Mouse (Mus musculus) regulatory T cell (primary cell): ENCODE measurements around the gene Kif11.

Experiments
- in situ Hi-C: fragments of 300-600 bp; cut with MboI, MseI; formaldehyde crosslinking; loops from one replicate; pipeline ENCODE4 v1.15.1; 2025; ENCODE audit warnings: high pct_unique_total_duplicates

Gene Kif11

GRCm38 (mm10) chr19:37377404-37377990, 1.3 kb downstream of the Kif11 start:
- in situ Hi-C loops = loop anchor here (5.0 kb wide), 1 partner anchor 460 kb away; the partner anchor contains the start of gene Fgfbp3

DNA sequence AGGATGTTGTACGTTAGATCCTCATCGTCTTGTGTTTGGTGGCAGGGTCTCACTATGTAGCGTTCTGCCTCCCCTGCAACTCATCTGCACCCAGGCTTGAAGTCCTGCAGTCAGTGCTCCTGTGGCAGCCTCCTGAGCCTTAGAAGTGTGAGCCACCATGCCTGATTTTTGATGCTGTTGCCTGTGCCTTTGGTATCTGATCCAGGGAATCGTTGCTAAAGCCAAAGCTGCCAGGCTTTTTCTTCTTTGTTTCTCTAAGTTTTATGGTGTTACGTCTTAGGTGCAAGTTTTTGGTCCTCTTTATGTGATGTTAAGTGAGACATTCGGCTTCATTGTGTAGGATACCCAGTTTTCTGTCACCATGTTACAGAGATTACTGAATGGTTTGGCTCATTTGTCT, 2.6 kb downstream of the Kif11 start:
- in situ Hi-C loops = loop anchor here (5.0 kb wide), 1 partner anchor 462 kb away; the partner anchor contains the start of gene Fgfbp3

- in situ Hi-C loops = no loop called here
These were observed 9.9 kb downstream of the Kif11 start for GRCm38 (mm10) chr19:37386126-37386525.

DNA sequence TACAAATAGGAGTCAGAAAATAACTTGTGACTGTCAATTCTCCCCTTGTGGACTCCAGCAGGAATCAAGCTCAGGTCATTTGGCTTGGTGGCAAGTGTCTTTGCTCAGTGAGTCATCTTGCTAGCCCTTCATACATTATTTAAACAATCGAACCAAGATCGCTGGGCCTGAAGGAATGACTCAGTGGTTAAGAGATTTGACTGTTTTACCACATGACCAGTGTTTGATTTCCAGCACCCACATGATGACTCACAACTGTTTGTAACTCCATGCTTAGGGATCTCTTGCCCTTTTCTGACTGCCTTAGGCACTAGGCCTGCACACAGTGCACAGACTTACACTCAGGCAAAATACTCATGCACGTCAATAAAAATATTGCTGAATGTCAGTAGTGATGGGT, 15.7 kb downstream of the Kif11 start:
- in situ Hi-C loops = no loop called here

GRCm38 (mm10) chr19:37396279-37396678, 20.1 kb downstream of the Kif11 start:
- in situ Hi-C loops = no loop called here

GRCm38 (mm10) chr19:37400936-37401335, 24.7 kb downstream of the Kif11 start:
- in situ Hi-C loops = loop anchor here (5.0 to 25.0 kb wide), 2 partner anchors 529 to 1536 kb away; partner anchors contain the start of gene Hells

- in situ Hi-C loops = loop anchor here (5.0 to 25.0 kb wide), 2 partner anchors 124 to 1519 kb away; partner anchors contain the start of gene Hells
These were observed 42.1 kb downstream of the Kif11 start for GRCm38 (mm10) chr19:37418294-37418693.

- in situ Hi-C loops = loop anchor here (5.0 to 25.0 kb wide), 2 partner anchors 123 to 1518 kb away; partner anchors contain the start of gene Hells
These were observed 43.4 kb downstream of the Kif11 start for GRCm38 (mm10) chr19:37419613-37420012.

GRCm38 (mm10) chr19:37428589-37428988, 52.4 kb downstream of the Kif11 start:
- in situ Hi-C loops = loop anchor here (5.0 kb wide), 1 partner anchor 94 kb away; no protein-coding TSS in a partner anchor

GRCm38 (mm10) chr19:37431139-37431756, 55.0 kb downstream of the Kif11 start:
- in situ Hi-C loops = no loop called here

DNA sequence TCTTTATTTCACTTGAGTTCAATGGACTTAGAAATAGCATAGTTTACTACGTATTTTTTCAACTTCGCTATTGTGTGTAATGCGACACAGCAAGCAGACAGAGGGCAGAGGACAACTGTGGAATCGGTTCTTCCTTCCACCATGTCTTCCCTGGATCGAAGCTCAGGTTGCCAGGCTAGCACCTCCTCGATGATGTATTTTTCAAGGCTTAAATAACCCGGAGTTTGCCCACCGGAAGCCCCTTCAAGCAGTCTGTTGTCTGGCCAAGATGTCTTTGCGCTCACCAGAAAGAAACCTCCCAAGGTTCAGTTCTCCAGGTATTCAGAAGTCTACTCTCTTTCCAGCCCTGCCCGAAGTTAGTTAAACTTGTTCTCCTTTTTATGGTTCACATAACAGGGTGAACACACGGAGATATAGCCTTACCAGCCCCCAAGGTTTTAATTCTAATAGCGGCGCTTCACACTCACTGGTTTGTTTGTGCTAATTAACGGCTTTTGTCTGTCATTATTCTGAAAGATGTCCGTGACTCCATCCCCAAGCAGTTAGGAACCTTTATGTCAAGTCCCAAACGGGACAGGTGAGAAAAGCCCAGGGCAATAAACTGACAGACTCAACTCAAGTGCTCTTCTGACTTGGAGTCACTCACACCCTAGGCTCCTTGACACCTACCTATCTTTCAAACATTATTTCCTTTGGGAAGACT, 56.8 kb downstream of the Kif11 start:
- in situ Hi-C loops = no loop called here

- in situ Hi-C loops = no loop called here
These were observed 57.7 kb downstream of the Kif11 start for GRCm38 (mm10) chr19:37433895-37434262.

GRCm38 (mm10) chr19:37434263-37434951, 58.2 kb downstream of the Kif11 start, which contains the start of gene Hhex:
Gene Hhex, plus strand, starts transcription at chr19:37434810.
- in situ Hi-C loops = no loop called here

DNA sequence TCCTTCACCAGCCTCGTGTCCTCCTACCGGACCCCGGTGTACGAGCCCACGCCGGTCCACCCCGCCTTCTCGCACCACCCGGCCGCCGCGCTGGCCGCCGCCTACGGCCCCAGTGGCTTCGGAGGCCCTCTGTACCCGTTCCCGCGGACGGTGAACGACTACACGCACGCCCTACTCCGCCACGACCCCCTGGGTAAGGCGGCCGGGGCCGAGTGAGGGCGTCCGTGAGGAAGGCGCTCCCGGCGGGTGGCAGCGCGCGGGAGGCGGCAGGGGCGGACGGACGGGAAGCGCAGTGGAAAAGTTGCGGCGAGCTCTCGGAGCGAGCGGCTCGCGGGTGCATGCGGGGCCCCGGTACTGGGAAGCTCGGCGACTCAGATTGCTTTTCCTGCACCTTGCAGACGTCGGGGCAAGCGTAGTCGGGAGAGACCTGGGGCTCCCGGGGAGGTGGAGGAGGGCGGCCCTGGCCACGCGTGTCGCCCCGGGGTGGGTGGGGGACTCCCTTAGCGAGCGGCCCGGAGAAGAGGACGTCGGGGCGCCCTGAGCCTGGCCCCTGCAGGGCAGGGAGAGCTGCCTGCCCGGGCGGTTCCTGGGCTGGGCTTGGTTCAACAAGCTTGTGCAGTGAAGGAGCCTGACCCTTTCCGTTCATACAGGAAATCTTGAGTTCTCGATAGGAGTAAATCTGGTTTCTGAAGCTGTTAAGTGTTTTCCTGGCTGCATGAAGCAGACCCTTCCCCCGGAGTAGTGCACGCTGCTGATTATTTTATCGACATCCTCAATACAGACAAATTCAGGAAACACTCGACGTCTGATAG, 59.0 kb downstream of the Kif11 start:
- in situ Hi-C loops = no loop called here

GRCm38 (mm10) chr19:37435853-37436174, 59.6 kb downstream of the Kif11 start:
- in situ Hi-C loops = no loop called here

GRCm38 (mm10) chr19:37436514-37437288, 60.5 kb downstream of the Kif11 start:
- in situ Hi-C loops = no loop called here

DNA sequence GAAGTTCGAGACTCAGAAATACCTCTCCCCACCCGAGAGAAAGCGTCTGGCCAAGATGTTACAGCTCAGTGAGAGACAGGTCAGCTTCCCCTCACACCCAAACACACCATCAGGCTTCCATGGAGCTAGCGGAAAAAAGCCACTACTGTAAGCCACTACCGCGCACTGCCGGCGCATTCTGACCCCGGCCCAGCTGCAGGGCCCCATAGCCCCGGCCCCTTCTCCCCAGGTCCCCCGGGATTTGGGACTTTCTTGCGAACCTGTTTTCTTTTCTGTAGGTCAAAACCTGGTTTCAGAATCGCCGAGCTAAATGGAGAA, 61.0 kb downstream of the Kif11 start:
- in situ Hi-C loops = no loop called here

DNA sequence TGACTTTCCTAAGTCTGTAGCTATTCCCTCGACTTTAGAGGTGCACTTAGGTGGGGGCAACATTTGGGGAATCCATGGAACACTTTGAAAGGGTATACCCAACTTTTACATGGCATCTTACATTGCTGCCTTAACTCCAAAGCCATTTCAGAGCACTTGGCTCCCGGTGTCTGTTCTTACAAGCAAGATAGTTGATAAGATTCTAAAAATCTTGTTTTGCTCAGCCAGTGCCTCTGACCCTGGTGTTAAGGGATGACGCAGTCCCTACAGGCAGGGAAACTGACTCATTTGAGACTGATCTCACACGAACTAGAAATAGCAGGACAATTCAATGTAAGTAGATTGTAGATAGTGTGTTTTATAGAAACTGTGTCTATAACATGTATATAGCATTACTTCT, 64.0 kb downstream of the Kif11 start:
- in situ Hi-C loops = no loop called here

- in situ Hi-C loops = no loop called here
These were observed 64.7 kb downstream of the Kif11 start for GRCm38 (mm10) chr19:37440708-37441475.
